Mouse (Mus musculus) myocyte (in vitro differentiated cells): ENCODE results near the gene Oat. TPM values are rescaled to one million over a fixed set of nuclear protein-coding genes. Genes with fewer than 3 reads are reported as not detected.

ENCODE experiments used
- H3K27me3 ChIP-seq: one replicate; pipeline ENCODE4 v1.6.1; 2011; ENCODE audit not compliant: control insufficient read depth, insufficient read depth, insufficient read length
- H3K36me3 ChIP-seq: one replicate; pipeline ENCODE4 v1.6.1; 2011; ENCODE audit not compliant: control insufficient read depth, insufficient read depth
- H3K4me2 ChIP-seq: one replicate; pipeline ENCODE4 v1.6.1; 2011; ENCODE audit warnings: low read depth, control low read depth
- H3K4me3 ChIP-seq: one replicate; pipeline ENCODE4 v1.5.1; 2011; ENCODE audit warnings: mild to moderate bottlenecking, control low read depth, moderate library complexity
- H3K79me2 ChIP-seq: one replicate; pipeline ENCODE4 v1.6.1; 2011; ENCODE audit not compliant: control insufficient read depth, insufficient read depth
- H3ac ChIP-seq: one replicate; pipeline ENCODE4 v1.6.1; 2011; ENCODE audit not compliant: control insufficient read depth, insufficient read length
- CEBPB ChIP-seq: IDR thresholded peaks from 2 replicates; pipeline ENCODE4 v1.6.1; 2011; ENCODE audit warnings: mild to moderate bottlenecking, moderate library complexity; ENCODE audit not compliant: poor library complexity, insufficient read depth, severe bottlenecking
- E2F4 ChIP-seq: IDR thresholded peaks from one replicate; pipeline ENCODE4 v1.6.1; 2011; ENCODE audit warnings: mild to moderate bottlenecking, control low read depth, moderate library complexity; ENCODE audit not compliant: insufficient read depth
- MAX ChIP-seq: IDR thresholded peaks from one replicate; pipeline ENCODE4 v1.6.1; 2011; ENCODE audit warnings: low read depth, mild to moderate bottlenecking, control low read depth
- MYOD1 ChIP-seq, 3 experiments: IDR thresholded peaks; one replicate each; pipeline ENCODE4 v1.6.1; 2011; ENCODE audit warnings: control low read depth in 2 of 3, low read depth in 2 of 3, mild to moderate bottlenecking in 2 of 3, moderate library complexity in 1 of 3; ENCODE audit not compliant: insufficient read length in 2 of 3, control insufficient read depth in 1 of 3
- MYOG ChIP-seq, 3 experiments: IDR thresholded peaks; one replicate each; pipeline ENCODE4 v1.6.1; 2011; ENCODE audit warnings: control low read depth in 2 of 3, low read depth in 2 of 3, mild to moderate bottlenecking in 2 of 3; ENCODE audit not compliant: insufficient read length in 2 of 3, control insufficient read depth in 1 of 3, insufficient read depth in 1 of 3
- POLR2A ChIP-seq: IDR thresholded peaks from one replicate; pipeline ENCODE4 v1.6.1; 2011; ENCODE audit warnings: low read depth, mild to moderate bottlenecking, control low read depth, moderate library complexity; ENCODE audit not compliant: insufficient read length
- POLR2AphosphoS2 ChIP-seq: IDR thresholded peaks from one replicate; pipeline ENCODE4 v1.6.1; 2011; ENCODE audit warnings: low read depth, control low read depth; ENCODE audit not compliant: insufficient read length
- REST ChIP-seq: IDR thresholded peaks from one replicate; pipeline ENCODE4 v1.6.1; 2011; ENCODE audit warnings: mild to moderate bottlenecking, control low read depth, moderate library complexity; ENCODE audit not compliant: insufficient read depth, insufficient read length
- SRF ChIP-seq: IDR thresholded peaks from one replicate; pipeline ENCODE4 v1.6.1; 2011; ENCODE audit warnings: low read depth; ENCODE audit not compliant: control insufficient read depth, insufficient read length
- TCF12 ChIP-seq: IDR thresholded peaks from one replicate; pipeline ENCODE4 v1.6.1; 2011; ENCODE audit warnings: mild to moderate bottlenecking, control low read depth; ENCODE audit not compliant: poor library complexity, insufficient read depth, severe bottlenecking
- TCF3 ChIP-seq: IDR thresholded peaks from one replicate; pipeline ENCODE4 v1.6.1; 2011; ENCODE audit warnings: low read depth, control low read depth; ENCODE audit not compliant: insufficient read length
- USF1 ChIP-seq: IDR thresholded peaks from one replicate; pipeline ENCODE4 v1.6.1; 2011; ENCODE audit warnings: low read depth, mild to moderate bottlenecking, control low read depth, moderate library complexity
- polyA plus RNA-seq: library from polyadenylated mRNA; unstranded; fragments of >200 nt; fragmentation: generic; extraction: Trizol; gene quantifications from one replicate; pipeline ENCODE4 v1.2.1, GENCODE M21; 2012; ENCODE audit warnings: missing spikeins

Oat gene
- polyA plus RNA-seq, 1 experiment, result 49.5 TPM

GRCm38 (mm10) chr7:132608316-132609020 lies 32.3 kb upstream of the Oat start:
- Histone ChIP-seq H3ac (no peak overlapping the region), H3K4me3 (no peak overlapping the region), H3K36me3 (no peaks in the 10 kb centered on the region), H3K4me2 (no peak overlapping the region), H3K79me2 (no peaks in the 10 kb centered on the region), H3K27me3 (peaks cover 16% of the 10 kb centered on the region)
- no peak for TF ChIP-seq CEBPB
- no peak for TF ChIP-seq E2F4
- no peak for TF ChIP-seq TCF12
- TF ChIP-seq SRF, result no peak
- no peak for TF ChIP-seq MAX
- TF ChIP-seq REST, result no peak
- TF ChIP-seq USF1, result no peak
- no peak for TF ChIP-seq MYOD1 (IDR thresholded peaks at IDR 0.05; ENCODE audit: control insufficient read depth in 1 of 3, insufficient read length in 2 of 3, low read depth in 2 of 3)
- TF ChIP-seq TCF3, result no peak
- TF ChIP-seq POLR2AphosphoS2, result no peak
- no peak for TF ChIP-seq MYOG (IDR thresholded peaks at IDR 0.05; ENCODE audit: control insufficient read depth in 1 of 3, insufficient read depth in 1 of 3, insufficient read length in 2 of 3, low read depth in 2 of 3)
- no peak for TF ChIP-seq POLR2A

GRCm38 (mm10) chr7:132605689-132606088 lies 29.5 kb upstream of the Oat start:
- Histone ChIP-seq H3K79me2 (no peaks in the 10 kb centered on the region), H3K4me2 (no peak overlapping the region), H3ac (no peak overlapping the region), H3K27me3 (peaks cover 30% of the 10 kb centered on the region), H3K4me3 (no peak overlapping the region), H3K36me3 (no peaks in the 10 kb centered on the region)
- TF ChIP-seq SRF (no peak), REST (no peak), MAX (no peak), E2F4 (no peak), POLR2A (no peak), MYOG (IDR thresholded peaks at IDR 0.05; ENCODE audit: control insufficient read depth in 1 of 3, insufficient read depth in 1 of 3, insufficient read length in 2 of 3, low read depth in 2 of 3) (no peak), USF1 (no peak), TCF3 (no peak), TCF12 (no peak), MYOD1 (IDR thresholded peaks at IDR 0.05; ENCODE audit: control insufficient read depth in 1 of 3, insufficient read length in 2 of 3, low read depth in 2 of 3) (no peak), POLR2AphosphoS2 (no peak), CEBPB (no peak)

GRCm38 (mm10) chr7:132604720-132605119 lies 28.5 kb upstream of the Oat start:
- Histone ChIP-seq H3K79me2 (no peaks in the 10 kb centered on the region), H3K4me2 (no peak overlapping the region), H3ac (no peak overlapping the region), H3K36me3 (no peaks in the 10 kb centered on the region), H3K27me3 (peaks cover 37% of the 10 kb centered on the region), H3K4me3 (no peak overlapping the region)
- TF ChIP-seq TCF3 (no peak), E2F4 (no peak), CEBPB (no peak), SRF (no peak)

- peaks cover 72% of the 10 kb centered on the region for H3K27me3 ChIP-seq
- no peaks in the 10 kb centered on the region for H3K36me3 ChIP-seq
- H3K79me2 ChIP-seq, result no peaks in the 10 kb centered on the region
- TF ChIP-seq MYOG (IDR thresholded peaks at IDR 0.05; ENCODE audit: control insufficient read depth in 1 of 3, insufficient read depth in 1 of 3, insufficient read length in 2 of 3, low read depth in 2 of 3) (no peak), TCF3 (no peak), REST (no peak), POLR2AphosphoS2 (no peak), USF1 (no peak), POLR2A (no peak), CEBPB (no peak), MAX (no peak), E2F4 (no peak), SRF (no peak), TCF12 (no peak), MYOD1 (IDR thresholded peaks at IDR 0.05; ENCODE audit: control insufficient read depth in 1 of 3, insufficient read length in 2 of 3, low read depth in 2 of 3) (no peak)
- no peak overlapping the region for H3K4me2 ChIP-seq
- no peak overlapping the region for H3K4me3 ChIP-seq
- H3ac ChIP-seq, result no peak overlapping the region
Measured at GRCm38 (mm10) chr7:132600926-132601325, 24.7 kb upstream of the Oat start.

GRCm38 (mm10) chr7:132600026-132600425 lies 23.8 kb upstream of the Oat start:
- Histone ChIP-seq H3K36me3 (no peaks in the 10 kb centered on the region), H3ac (no peak overlapping the region), H3K4me2 (no peak overlapping the region), H3K27me3 (peaks cover 75% of the 10 kb centered on the region), H3K4me3 (no peak overlapping the region), H3K79me2 (no peaks in the 10 kb centered on the region)
- TF ChIP-seq CEBPB (no peak), TCF12 (no peak), USF1 (no peak), POLR2AphosphoS2 (no peak)
